Mouse (Mus musculus): ENCODE data around the gene Alg11. TPM values are rescaled to one million over a fixed set of nuclear protein-coding genes. Genes with fewer than 3 reads are reported as not detected.

The Alg11 gene
- total RNA-seq, 2 experiments from 2014 or later: 12.0 to 14.3 TPM

- DNase-seq (ENCODE audit: low spot score in 2 of 2): no peak
Measured at GRCm38 (mm10) chr8:22059821-22060445, 588 bp upstream of the Alg11 start, which contains the start of gene Atp7b. Gene Atp7b, minus strand, starts transcription at chr8:22060305.

- no peak for DNase-seq (ENCODE audit: low spot score in 2 of 2)
Measured at GRCm38 (mm10) chr8:22061126-22061525, 605 bp downstream of the Alg11 start.

GRCm38 (mm10) chr8:22079313-22080007 lies 18.9 kb downstream of the Alg11 start:
- no peak for DNase-seq (ENCODE audit: low spot score in 2 of 2)

DNA sequence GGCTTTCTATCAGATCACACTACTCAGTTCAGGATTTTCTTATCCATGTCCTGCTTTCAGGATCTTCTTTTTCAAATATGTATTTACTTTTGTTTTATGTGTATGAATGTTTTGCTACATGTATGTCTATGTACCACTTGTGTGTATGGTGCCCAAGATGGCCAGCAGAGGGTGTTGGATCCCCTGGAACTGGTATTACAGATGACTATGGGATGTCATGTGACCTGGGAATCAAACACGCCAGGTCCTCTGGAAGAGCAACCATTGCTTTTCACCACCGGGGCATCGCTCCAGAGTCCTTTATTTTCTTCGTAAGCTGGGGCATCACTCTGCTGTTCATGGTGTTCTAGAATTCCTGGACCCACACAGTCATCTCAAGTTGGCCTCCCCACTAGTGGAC lies 28.7 kb downstream of the Alg11 start:
- DNase-seq (ENCODE audit: low spot score in 2 of 2): no peak

GRCm38 (mm10) chr8:22091568-22091967 lies 31.0 kb downstream of the Alg11 start:
- no peak for DNase-seq (ENCODE audit: low spot score in 2 of 2)

- no peak for DNase-seq (ENCODE audit: low spot score in 2 of 2)
Measured at GRCm38 (mm10) chr8:22107020-22107419, 46.5 kb downstream of the Alg11 start.

Other genes starting within 250 kb of the Alg11 start
- gene Defb50, start 237.2 kb upstream of the Alg11 start, total RNA-seq (2021): not detected
- not detected for gene Defb2, start 220.8 kb upstream of the Alg11 start, total RNA-seq (2021)
- not detected for gene Defb10, start 201.8 kb upstream of the Alg11 start, total RNA-seq (2021)
- gene Defb9, start 175.3 kb upstream of the Alg11 start, total RNA-seq (2021): not detected
- not detected for gene Defb11, start 154.3 kb upstream of the Alg11 start, total RNA-seq (2021)
- gene Defb15, start 128.0 kb upstream of the Alg11 start, total RNA-seq (2021): not detected
- gene Defb35, start 122.4 kb upstream of the Alg11 start, total RNA-seq (2021): not detected
- gene Defb13, start 114.0 kb upstream of the Alg11 start, total RNA-seq (2021): not detected
- gene Fam90a1a, start 102.0 kb upstream of the Alg11 start, total RNA-seq (2021): not detected
- gene Ccdc70, start 90.9 kb upstream of the Alg11 start, total RNA-seq (2021): not detected
- gene Atp7b, start 416 bp upstream of the Alg11 start, total RNA-seq (2021): under 1 TPM; 0.12 to 0.18 TPM
- not detected for gene Nek5, start 64.3 kb downstream of the Alg11 start, total RNA-seq (2021)
- gene Nek3, start 105.7 kb downstream of the Alg11 start, total RNA-seq (2021): 1 to 10 TPM; 3.5 to 3.6 TPM
- 10 to 100 TPM; 15.6 to 16.4 TPM for gene Ckap2, start 125.1 kb downstream of the Alg11 start, total RNA-seq (2021)
- 10 to 100 TPM; 24.3 to 24.6 TPM for gene Vps36, start 132.1 kb downstream of the Alg11 start, total RNA-seq (2021)
- gene Thsd1, start 166.6 kb downstream of the Alg11 start, total RNA-seq (2021): 1 to 10 TPM; 8.1 to 8.7 TPM
- not detected for gene Tpte, start 222.7 kb downstream of the Alg11 start, total RNA-seq (2021)

Data from gastrocnemius, postnatal 4 days (tissue).